Mouse (Mus musculus): ENCODE measurements around the gene Tnfrsf21.

The Tnfrsf21 gene

DNA sequence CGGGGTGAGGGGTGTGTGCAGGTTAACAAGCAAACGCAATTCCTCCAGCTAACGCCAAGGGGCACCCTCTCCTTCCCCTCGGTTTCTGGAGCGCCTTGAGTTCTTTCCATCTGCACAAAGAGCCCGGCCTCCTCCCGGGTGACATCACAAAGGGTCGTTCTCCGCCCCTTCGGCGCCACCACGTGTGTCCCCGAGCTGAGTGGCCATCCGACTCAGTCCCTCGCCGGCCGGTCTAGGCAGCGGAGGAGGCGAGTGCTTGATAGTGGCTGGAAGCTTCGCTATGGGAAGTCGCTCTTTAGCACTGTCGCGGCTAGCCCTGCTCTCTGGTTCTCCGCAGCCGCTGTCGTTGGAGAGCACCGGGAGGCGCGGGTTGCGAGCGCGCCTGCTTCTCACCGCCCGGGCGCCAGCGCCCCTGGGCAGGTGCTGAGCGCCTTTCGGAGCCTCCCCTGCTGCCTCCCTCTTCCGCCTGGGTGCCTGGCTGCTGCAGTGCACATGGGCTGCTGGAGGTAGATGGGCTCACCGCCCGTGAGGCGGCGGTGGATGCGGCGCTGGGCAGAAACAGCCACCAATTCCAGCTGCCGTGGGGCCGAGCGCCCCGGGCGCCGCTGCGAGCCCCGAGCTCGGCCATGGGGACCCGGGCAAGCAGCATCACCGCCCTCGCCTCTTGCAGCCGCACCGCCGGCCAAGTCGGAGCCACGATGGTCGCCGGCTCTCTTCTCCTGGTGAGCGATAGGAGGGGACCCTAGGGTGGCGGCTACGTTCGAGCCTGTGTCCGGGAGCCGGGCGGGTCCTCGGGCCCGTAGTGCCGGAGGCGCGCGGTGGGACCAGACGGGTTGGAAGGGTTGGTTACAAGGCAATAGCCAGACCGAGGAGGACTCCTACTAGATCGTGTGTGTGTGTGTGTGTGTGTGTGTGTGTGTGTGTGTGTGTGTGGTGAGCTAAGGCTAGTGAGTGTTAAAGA lies at the start of gene Tnfrsf21:
Gene Tnfrsf21, plus strand, starts transcription at position 185 of the 961 bp plus-strand sequence.
- DNase-seq (ENCODE audit: low spot score), result peak; percentile 79

DNA sequence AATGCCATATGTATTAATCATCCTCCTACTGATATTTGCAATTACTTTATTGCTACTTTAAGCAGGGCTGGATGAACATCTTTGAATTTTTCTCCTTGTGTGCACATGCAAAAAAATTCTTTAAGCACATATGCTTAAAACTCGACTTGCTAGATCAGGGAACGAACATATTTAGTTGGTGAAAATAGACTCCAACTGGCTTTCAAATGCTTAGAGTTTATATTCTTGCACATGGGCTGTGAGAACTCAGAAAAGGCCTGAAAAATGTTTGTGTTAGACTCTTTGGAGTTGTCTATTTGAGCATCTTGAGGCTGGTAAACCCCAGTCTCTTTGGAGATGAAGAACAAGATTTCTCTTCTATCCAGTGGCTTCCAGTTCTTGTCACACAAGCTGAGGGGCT lies 48.2 kb upstream of the Tnfrsf21 start:
- no peak for DNase-seq (ENCODE audit: low spot score)

DNA sequence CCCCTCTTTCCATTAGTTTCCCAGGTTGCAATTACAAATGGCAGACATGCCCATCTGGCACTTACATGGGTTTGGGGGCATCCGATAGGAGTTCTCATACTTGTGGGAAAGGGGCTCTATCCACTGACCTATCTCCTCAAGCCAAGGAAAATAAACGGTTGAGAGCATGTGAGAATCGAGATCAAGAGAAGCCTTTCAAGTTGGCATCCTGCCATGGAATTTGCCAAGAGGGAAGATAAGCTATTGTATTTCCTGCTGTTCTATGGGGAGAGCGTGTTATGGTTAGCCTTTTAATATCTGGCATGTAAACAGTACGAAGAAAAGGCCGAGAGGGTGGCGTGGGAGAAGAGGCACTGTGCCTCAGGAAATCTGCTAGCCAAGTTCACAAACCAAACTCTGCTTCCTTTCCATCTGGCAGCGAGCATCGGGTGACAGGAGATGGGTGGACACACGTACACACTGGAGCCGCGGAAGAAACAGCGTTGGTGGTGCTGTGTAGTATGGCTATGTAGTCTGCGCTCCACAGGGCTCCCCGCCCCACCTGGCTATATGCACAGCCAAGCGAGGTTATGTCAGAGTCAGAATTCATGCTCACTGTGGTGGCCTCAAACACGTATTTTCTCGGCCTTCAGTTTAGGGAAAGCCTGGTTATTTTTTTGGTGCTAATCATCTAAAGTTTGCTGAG lies 40.9 kb upstream of the Tnfrsf21 start:
- peak; percentile 17 for DNase-seq (ENCODE audit: low spot score)

DNA sequence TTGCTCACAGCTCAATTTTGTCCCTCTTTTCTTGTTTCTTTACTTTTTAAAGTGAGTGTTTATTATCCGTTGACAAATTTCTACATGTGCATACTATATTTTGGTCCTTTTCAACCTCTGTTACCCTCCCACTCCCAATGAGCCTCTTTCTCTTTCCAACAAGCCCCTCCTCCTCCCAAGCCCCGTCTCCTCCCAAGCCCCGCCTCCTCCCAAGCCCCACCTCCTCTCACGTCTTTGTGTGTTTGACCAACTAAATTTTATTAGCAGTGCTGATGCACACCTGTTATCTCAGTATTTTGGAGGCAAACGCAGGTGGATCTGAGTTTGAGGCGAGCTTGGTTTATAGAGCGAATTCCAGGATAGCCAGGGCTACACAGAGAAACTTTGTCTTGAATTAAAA lies 38.6 kb upstream of the Tnfrsf21 start:
- no peak for DNase-seq (ENCODE audit: low spot score)

DNA sequence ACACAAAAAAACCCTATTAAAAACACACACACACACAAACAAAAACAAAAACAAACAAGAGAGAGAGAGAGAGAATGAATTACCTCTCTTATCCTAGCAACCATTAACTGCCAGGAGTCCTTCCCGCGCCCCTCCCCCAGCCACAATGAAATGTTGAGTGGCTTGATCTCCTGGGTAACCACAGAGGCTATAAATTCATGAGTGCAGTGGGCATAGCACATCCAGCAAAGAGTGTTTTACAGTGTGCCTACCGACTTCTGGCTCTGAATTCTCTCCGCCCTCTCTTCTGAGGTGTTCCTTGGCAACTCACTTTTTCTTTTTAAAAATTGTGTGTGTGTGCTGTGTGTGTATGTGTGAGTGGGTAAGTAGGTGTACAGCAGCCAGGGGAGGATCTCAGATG lies 38.0 kb upstream of the Tnfrsf21 start:
- no peak for DNase-seq (ENCODE audit: low spot score)

DNA sequence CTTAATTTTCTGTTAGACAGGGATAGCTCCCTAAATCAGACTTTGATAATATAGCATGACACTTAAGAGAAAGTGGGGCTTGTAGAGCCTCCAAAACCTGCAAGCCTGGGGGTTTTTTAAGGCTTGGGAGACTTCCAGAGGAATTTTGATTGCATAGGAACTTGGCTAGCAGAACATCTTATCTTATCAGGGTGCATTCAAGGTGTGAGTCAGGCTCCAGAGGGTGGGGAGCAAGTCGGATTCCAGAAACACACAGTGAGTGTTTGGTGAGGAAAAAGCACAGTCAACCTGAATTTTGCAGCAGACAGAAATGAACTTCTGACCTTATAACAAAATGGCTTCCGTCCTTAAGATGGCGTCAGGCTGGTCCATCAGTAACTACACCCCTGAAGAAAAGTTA lies 34.5 kb upstream of the Tnfrsf21 start:
- no peak for DNase-seq (ENCODE audit: low spot score)

DNA sequence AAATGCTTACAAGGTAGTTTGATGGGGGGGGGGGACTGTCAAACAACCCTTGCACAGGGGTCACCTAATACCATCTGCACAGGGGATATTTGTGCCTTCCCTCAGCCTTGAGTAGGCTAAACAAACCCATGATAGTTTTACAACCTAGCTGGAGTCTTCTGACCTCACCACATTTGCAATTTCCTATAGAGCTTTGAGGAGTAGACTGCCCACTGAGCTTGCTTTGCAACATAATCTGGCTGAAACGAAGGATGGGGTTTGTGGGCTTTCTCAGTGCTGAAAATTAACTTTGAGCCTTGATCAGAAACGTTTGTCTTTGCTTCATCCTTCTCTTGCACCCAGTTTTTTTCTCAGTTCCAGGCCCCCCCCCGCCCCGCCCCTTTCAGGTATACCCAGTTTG lies 33.8 kb upstream of the Tnfrsf21 start:
- no peak for DNase-seq (ENCODE audit: low spot score)

DNA sequence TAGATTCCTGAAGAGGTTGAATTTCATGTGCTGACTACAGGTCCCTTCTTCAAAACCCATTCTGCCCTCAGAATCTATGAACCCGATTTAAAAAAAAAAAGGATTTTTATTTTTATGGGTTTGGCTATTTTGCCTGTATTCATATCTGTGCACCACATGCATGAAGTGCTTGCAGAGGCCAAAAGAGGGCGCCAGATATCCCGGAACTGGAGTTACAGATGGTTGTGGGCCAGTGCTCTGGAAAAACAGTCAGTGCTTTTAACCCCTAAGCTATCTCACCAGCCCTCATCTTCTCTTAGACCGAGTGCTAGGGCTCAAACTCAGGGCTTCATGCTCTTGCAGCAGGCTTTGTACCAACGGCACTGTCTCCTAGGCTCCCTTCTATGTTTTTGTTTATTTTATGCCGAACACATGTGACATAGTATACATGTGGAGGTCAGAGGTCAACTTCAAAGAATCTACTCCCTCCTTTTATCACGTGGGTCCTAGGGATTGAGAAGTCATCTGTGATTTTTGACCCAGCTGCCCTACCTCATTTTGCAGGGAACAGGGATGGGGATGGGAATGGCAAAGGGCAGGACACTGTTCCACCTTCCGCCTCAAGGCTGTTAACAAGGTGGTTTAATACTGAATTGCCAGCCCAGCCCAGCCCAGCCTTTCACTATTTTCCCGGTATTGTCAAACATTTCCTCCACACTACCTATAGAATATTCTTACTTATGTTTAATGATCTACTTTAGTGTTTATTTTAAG lies 30.3 kb upstream of the Tnfrsf21 start:
- no peak for DNase-seq (ENCODE audit: low spot score)

DNA sequence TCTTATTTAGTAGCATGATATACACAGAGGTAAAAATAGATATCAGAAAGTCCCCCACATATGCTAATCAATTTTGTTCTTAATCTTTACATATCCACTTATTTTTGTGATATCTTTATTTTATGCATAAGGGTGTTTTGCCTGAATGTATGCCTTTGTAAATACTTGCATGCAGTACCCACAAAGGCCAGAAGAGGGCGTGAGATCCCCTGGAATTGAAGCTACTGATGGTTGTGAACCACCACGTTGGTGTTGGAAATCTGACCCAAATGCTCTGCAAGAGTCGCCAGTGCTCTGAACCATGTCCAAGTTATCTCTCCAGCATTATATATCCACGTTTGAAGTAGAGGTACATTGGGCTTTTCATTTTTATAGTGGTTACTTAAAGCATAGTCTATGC lies 28.7 kb upstream of the Tnfrsf21 start:
- no peak for DNase-seq (ENCODE audit: low spot score)

DNA sequence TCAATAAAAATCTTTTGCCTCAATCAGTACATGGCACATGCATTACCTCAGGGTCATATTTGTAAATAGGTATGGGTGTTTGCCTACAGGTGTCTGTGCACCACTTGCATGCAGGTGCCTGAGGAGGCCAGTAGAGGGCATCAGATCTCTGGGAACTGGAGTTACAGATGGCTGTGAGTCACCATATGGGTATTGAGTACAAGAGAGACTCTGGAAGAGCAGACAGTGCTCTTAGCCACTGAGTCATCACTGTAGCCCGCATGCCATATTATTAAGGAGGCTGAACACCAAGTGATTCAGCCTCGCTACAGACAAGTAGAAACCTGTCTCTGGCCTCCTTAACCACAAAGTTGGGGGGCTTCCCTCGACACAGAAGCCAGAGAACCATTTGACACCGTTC lies 26.4 kb upstream of the Tnfrsf21 start:
- peak; percentile 36 for DNase-seq (ENCODE audit: low spot score)

DNA sequence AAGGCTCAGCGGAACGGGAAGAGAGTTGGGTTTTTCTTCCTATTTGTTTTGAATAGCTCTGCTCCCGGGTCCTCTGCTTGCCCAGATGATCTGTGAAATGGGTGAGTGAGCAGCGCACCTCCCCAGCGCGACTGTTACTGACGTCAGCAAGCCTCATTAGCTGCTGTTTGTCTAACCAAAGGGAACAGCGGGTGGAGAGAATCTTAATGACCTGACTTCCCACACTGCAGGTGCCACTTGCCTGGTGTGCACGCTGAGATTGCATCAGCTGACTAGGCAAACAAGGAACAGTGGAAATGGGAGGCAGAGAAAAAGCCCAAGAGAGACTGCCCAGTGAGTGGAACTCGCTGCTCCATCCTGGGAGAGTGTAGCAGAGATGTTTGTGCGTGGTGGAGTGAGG lies 25.2 kb upstream of the Tnfrsf21 start:
- no peak for DNase-seq (ENCODE audit: low spot score)

DNA sequence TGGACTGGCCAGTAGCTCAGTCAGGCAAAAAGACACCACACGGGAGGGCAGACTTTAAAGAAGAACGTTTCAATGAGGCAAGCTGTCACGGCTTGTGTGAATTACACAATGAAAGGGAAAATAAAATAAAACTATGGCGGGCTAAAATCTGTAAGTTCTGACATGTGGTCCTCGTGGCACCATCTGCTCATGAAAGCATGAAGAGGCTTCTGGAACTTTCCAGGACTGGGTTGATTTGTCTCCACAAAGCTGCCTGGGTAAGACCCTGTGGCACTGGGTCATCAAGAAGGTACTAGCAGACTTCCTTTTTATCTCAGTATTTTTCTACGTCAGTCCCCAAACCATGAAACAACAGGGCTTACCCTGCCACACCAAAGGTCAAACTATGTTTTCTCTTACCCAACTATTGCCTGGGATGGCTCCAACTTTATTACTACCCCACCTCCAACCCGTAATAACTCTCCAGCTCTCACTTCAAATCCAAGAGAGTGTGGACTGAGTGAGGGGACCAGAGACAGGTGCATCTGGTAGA lies 16.8 kb upstream of the Tnfrsf21 start:
- no peak for DNase-seq (ENCODE audit: low spot score)

DNA sequence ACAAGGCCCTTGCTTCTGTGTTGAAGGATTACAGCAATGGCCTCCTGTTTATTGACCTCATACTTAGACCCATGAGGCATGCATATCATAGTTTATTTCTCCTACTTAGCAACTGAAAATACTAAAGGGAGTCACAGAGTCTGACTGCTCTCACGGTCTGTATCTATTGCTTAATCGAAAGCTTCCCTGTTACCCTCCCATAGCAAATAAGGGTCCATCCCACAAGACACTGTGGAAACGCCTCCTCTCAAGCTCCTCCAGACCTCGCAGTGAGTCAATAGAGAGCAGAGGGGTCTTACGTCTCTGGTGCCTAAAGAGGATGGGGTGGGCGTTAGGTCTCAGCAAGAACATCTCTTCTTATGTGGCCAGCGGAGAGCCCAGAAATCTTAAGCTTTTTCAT lies 15.8 kb upstream of the Tnfrsf21 start:
- no peak for DNase-seq (ENCODE audit: low spot score)

DNA sequence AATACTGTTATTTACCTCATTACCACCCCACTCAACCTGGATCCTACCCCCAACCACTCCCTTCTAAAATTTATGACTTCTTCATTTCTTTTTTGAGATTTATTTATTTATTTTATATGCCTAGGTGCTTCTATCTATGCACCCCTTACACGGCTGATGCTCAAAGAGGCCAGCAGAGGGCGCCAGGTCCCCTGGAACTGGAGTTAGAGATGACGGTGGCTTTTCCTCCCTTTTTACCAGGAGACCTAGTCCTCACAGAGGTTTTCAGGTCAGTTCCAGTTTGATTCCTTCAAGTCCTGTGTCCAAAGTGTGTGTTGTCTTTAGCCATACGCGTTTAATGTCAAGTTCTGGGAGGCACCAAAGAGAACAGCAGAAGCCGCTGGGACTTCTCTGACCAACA lies 3.6 kb upstream of the Tnfrsf21 start:
- DNase-seq (ENCODE audit: low spot score), result peak; percentile 47

DNA sequence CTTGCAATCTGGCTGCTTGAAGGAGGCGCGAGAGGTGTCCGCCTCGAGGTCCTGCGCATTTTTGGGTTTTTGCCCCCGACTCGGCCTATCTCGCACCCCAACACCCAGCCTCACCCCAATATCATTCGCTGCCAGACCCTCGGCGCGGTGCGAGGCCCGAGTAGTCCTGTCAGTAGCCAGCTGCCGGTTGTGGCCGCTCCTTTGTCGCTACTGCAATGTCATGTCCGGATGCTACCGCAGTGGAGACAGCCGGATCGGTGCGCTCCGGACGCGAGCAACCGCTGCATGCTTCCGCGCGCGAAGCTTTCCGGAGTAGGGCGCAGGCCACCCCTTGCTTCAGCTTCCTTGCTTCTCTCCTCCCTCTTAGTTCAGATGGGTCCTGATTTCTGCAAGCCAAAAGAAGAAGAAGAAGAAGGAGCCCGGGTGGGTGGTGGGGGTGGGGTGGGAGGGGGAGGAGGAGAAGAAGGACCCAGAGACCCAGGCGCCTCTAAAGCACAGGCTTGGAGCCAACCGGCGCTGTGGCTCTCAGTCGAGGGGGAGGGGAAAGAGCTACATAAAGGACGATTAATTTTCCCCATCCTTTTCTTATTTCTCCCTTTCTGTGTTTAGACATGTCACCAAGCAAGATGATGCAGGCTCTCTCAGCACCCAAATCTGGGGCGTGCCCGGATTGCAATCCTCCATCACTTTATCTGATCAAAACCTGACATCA lies 1.1 kb downstream of the Tnfrsf21 start:
- peak; percentile 35 for DNase-seq (ENCODE audit: low spot score)

DNA sequence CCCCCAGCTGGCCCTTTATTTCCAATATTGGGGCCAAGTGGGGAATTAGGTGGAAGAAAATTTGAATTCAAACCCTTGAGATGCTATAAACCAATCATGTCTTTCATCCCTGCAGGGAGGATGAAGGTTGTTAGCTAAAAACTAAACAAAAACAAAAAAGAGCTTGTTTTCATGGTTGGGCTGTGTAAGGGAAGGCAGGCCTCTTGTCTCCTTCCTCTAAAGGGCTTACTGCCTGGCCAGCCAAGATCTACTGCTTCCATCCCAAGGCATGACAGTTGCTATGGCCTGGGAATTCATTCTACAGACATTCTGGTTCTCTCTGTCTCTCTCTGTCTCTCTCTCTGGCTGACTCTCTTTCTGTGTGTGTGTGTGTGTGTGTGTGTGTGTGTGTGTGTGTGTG lies 1.7 kb downstream of the Tnfrsf21 start:
- DNase-seq (ENCODE audit: low spot score), result no peak

DNA sequence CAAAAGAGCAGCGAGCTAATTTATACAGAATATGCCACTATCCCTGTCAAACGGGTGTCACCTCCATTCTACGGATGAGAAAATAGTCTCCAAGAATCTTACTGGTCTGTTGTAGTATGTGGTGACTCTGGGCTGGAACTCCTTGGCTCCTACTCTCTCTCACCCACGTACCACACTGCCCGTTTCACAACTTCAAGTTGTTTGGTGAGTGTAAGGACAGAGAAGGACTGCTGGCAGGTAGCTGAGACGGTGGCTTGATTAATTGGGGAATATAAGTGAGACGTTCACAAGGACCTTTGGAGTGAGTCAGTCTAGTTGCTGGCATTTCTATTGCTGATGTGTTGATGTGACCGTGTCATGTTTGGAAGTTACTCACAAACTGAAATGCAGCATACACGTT lies 3.3 kb downstream of the Tnfrsf21 start:
- DNase-seq (ENCODE audit: low spot score), result no peak

DNA sequence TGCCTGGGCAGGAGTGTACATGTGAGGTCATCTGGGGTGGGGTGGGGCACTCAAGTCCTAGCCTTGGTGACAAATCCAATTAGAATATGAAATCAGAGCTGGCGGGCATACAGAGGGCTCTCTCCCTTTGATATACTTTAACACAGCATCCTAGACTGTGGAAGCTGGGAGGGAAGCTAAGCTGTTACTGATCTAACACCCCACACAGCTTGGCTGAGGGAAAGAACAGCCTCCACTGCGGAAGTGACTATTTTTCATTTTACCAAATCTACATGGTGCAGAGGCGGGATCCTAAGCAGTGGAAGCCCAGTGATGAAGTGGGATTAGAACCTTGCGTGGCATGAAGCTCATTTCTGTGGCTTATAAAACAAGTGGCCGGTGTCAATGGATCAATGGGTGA lies 4.7 kb downstream of the Tnfrsf21 start:
- no peak for DNase-seq (ENCODE audit: low spot score)

DNA sequence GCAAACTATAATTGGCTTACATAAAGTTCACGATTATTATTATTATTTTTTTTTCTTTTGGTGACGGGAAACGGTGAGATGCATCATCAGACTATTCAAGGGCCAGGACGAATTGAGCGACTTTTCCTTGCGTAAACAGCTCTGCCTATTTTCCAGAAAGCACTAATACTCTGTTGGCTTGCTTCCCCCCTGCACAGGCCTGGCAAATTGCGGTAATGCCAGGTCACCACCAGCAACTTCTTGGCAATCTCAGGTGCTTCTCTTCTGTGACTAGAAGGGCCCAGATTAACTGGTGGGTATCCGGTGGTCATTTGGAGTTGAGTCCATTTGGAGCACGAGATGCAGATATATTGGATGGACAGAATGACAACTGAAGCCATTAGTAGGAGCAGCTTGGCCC lies 5.7 kb downstream of the Tnfrsf21 start:
- no peak for DNase-seq (ENCODE audit: low spot score)

DNA sequence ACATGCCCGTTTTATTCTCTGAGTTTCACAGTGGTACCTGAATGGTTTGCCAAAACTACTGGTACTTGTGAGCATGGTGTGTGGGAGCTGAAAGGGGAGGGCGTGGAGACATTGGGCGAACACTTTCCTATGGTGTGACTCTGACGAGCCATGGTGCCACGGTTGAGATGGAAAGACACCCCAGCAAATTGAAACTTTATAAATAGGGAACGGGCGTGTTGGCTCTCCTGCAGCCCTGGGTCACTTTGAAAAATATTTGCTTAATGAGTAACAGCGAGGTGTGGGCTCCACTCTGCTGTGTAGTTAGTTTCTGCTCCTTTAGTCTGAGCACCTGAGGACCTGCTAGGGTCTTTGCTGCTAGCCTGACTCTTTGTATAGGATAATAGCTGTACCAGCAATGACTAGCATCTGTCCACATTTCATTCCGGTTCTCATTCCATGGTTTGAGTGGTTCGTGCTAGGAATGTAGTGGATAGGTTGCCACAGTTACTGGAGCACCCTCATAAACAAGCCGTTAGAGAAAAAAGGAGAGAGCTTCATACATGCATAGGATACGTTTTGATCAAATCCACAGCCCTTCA lies 7.4 kb downstream of the Tnfrsf21 start:
- no peak for DNase-seq (ENCODE audit: low spot score)

DNA sequence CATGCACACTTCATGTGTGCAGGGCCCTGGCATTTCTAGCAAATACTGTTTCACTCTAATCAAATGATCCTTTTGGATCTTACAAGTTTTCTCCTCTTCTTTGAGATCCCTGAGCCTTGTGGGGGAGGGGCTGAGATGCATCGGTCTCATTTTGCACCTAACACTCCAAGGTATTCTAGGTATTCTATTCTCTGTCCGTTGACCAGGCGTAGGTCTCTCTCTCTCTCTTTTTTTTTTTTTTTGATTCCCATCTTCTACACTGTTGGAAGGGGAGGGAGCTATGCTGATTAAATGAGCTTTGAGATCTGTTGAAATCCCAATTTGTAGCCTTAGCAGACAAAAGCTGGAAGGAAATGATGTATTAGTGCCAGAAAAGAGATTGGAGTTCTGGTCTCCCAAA lies 8.2 kb downstream of the Tnfrsf21 start:
- DNase-seq (ENCODE audit: low spot score), result no peak

All from urinary bladder, postnatal 25 days (tissue).